Mouse (Mus musculus) c-Kit-positive CD71-positive TER-119-positive erythroid progenitor cells, embryonic 14.5 days (primary cell): ENCODE measurements around the gene Hormad2.

Experiments used
- DNase-seq: peaks from one replicate; pipeline ENCODE4 v3.0.0-alpha.2; 2013; ENCODE audit warnings: low spot score

Gene Hormad2

DNA sequence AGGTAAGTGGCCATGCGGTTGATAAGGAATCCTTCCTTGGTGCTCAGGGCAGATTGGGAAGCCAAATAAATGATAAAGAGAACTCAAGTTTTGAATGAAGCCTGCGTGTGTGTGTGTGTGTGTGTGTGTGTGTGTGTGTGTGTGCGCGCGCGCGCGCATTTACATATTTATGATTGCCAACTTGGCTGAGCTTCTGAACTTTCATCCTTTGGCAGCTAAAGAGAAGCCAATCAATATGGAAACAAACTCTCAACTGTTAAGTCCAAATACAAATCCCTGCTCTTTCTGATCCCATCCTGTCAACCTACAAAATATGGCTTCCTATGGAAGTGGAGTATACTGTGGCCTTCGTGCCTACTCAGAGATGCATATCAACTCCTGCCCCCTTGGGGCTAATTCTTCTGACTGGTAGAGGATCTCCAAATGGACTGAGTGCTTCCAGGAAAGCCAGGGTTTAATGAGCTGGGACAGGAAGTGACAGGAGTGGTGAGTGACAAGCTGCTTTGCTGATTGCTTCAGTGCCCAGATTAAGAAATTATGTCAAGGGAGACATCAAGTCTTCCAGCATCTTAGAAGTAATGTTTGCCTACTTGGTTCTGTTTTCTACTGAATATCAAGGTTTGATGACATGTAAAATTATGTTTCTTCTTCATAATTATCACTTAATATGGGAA lies 5.4 kb upstream of the Hormad2 start:
- DNase-seq: no peak

DNA sequence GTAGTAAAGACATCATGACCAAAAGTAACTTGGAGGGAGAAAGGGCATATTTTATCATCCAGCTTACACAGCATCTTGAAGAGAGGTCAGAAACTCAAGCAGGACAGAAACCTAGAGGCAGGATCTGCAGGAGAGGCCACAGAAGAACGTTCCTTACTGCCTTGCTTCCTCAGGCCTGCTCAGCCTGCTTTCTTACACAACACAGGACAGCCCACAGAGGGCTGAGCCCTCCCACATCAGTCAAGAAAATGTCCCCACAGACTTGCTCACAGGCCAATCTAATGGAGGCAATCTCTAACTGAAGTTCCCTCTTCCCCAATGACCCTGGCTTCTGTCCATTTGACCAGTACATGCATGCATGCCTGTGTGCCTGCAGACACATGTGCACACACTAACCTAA lies 1.4 kb upstream of the Hormad2 start:
- DNase-seq: no peak

DNA sequence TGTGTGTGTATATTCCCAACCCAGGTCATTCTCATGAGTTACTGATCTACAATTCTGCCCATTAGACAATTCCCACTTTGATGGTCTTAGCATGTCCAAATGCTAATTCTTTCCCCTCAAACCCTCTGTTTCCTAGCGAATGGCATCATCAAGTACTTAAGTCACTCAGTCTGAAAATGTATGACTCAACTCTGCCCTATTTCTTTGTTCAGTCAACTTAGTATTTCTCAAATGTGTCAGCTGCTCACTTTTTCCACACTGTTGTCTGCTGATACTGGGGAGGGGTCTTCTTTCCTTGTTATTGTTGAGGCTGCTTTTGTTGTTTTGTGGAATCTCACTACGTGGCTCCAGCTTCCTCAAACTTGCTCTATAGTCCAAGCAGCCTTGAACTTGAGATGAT lies 2.7 kb downstream of the Hormad2 start:
- no peak for DNase-seq

DNA sequence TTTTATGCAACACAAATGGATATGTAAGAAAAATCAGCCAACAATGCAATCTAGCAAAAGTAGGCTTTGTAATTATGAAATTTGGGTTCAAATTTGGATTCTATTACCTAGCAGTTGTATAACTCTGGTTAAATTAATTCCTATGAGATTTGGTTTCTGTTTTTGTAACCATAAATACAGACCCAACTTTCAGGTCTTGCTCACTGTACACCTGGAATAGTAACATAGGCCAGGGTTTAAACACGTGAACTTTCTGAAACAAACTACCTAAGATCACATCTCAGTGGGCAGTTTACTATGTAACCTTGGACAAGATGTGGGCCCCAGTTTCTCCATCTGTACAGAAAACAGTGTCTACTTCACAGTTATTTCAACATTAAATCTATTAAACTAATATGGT lies 3.6 kb downstream of the Hormad2 start:
- DNase-seq: no peak

- DNase-seq: no peak
Measured at GRCm38 (mm10) chr11:4436631-4437030, 4.3 kb downstream of the Hormad2 start.

DNA sequence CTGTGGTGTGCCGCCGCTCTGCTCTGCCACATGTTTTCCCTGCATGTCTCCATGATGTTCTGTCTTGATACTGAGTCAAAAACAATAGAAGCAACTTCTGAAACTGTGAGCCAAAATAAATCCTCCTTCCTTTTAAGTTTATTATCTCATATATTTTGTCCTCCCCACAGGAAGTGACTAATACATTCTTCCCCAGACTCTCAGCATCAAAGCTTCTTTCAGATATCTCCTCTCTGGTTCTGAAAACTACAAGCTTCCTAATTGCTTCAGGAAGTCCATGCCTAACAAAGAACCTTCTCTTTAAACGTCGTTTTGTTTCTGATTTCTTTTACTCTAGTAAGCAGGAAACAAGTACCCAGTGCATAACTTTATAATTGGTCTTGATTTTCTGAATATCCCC lies 6.4 kb downstream of the Hormad2 start:
- no peak for DNase-seq

GRCm38 (mm10) chr11:4423818-4424217 lies 17.1 kb downstream of the Hormad2 start:
- DNase-seq: no peak

- no peak for DNase-seq
Measured at GRCm38 (mm10) chr11:4422494-4423425, 18.1 kb downstream of the Hormad2 start.

DNA sequence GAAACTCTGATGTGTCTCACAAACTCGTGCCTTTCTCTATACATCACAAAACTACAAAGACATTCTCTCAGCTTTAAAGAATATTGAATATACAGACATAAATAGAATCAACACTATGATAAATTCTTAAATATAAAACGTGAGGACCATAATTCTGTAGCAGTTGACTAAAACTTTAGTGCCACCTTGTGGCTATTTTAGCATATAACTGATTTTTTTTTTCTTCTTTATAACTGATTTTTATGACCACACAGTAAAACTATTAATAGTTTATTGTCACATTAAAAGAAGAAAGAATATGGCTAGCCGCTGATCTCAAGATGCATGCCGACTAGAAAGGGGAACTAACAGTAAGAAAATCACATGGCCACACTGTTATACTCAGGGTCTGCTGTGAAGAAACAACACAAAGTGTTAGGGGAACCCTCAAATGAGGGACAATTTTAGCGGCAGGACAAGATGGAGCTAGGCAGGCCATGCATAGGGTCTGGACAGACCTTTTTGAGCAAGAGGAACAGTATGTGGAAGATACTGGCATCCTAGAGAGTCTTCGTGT lies 18.9 kb downstream of the Hormad2 start:
- peak; percentile 14 for DNase-seq

GRCm38 (mm10) chr11:4417986-4418385 lies 22.9 kb downstream of the Hormad2 start:
- no peak for DNase-seq

GRCm38 (mm10) chr11:4412294-4412693 lies 28.6 kb downstream of the Hormad2 start:
- DNase-seq: no peak

GRCm38 (mm10) chr11:4404277-4404676 lies 36.6 kb downstream of the Hormad2 start:
- no peak for DNase-seq

DNA sequence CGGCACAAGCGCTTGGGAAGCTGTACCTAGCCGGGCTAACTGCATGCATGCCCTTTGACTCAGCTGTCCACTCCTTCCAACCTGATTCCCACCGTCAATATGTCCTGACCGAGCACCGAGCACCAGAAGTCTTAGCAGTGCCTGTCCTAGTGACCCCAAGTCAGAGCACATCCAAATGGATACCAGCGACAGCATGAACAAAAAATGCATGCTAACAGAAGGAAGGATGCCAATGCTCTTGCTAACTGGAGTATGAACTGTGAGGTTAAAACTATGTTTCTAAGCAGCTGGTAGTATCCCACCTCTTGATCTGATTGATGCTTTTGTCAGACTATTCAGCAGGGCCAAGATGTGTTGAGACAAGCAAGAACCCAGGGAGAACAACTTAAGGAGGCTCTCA lies 37.5 kb downstream of the Hormad2 start:
- DNase-seq: no peak

DNA sequence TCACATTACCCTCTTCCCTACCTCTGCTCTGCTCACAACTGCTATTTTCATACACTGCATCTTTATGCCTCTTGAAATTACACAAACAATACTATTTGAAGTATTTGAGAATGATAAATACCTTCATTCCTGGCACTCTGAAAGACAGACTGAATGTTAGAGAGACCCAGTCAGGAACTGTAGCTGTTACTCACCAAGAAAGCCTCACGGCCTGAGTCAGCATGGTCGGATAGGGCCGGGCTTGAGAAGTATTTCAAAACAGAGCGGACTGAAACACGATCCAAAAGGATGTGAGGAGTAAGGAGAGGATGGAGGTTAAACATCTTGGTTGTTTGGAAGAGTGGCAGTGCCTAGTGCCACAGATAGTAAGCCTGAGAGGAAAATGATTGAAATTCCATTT lies 39.7 kb downstream of the Hormad2 start:
- DNase-seq: no peak

DNA sequence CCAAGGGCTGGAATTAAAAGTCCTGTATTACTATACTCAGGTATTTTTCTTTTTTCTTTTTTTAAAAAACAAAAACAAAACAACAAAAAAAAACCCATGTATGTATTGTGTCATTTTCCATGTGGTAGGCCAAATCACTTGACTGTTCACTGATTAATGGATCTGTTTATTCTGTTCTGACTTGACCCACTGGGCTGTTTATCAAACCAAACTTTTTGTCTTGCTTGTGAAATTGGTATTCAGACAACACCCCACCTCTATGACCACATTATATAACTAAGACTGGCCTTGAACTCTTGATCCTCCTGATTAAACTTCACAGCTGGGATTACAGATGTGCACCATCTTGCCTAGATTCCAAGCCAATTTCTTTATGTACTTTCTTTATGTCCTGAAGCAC lies 46.7 kb downstream of the Hormad2 start:
- no peak for DNase-seq

GRCm38 (mm10) chr11:4388018-4388417 lies 52.9 kb downstream of the Hormad2 start:
- no peak for DNase-seq

DNA sequence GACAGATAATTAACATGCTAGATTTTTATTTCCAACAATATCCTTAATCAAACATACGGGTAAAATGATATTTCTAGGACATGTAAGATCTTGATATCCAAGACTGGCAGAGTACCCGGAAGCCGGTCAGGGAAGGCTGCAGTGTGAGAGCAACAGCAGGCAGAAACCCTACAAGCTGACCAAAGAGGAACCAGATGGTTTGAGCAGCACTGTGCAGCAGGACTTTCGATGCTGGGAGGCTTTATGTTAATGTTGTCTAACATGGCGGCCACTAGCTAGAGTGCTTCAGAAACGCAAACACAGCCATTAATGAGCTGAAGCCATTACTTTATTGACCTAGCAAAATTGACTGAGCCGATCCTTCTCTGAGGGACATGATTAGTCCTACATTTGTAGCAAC lies 58.6 kb downstream of the Hormad2 start:
- DNase-seq: no peak

- DNase-seq: no peak
Measured at GRCm38 (mm10) chr11:4379857-4380256, 61.0 kb downstream of the Hormad2 start.

DNA sequence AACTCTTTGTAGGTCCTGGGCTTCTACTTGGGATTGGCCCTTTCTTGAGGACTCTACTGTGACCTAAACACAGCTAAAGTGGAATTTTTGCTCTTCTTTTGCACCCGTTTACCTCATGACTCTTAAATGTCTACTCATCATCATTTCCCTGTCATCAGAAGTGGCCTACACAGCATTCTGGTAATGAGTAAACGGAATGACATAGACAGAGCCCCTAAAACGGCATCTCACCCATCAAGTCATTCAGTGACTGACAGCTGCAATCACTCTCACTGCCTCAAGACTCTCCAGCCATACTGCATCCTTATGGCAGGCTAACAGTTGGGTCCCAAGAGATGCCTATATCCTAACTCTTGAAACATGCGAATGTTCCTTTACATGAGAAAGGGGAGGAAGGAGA lies 74.5 kb downstream of the Hormad2 start:
- DNase-seq: no peak

DNA sequence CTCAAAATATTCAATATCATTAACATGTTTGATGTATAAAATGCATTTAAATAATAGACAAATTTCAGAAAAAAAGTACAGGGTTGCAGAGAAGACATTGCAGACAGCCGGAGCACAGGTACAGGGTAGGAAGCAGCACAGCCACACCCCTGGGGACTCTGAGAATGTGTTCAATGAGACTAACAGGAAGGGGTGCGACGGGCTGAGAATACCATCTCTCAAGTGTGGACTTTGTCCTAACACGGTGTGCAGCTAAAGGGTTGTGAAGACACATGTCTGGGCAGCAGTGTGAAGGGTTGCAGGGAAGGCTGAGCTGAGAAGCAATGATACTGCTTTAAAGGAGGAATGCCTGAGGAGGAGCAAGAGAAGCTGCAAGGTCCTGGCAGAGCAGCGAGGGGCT lies 85.5 kb downstream of the Hormad2 start:
- no peak for DNase-seq

DNA sequence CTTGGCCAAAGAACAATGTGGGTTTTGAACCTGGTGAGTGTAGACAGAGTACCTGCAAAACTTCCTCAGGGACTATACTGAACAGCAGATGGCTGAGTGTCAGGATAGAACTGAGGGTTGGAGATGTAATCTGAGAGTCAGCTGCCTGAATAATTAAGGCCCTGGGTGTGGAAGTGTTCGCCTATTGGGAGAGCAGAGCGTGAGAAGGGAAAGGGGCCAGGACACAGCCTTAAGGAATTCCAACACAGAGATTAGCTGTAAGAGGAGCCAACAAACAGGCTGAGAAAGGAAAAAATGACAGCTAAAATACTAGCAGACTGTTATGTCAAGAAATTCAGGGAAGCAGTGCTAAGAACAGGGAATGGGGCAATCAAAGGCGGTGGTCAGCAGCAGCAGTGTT lies 88.3 kb downstream of the Hormad2 start:
- DNase-seq: no peak

DNA sequence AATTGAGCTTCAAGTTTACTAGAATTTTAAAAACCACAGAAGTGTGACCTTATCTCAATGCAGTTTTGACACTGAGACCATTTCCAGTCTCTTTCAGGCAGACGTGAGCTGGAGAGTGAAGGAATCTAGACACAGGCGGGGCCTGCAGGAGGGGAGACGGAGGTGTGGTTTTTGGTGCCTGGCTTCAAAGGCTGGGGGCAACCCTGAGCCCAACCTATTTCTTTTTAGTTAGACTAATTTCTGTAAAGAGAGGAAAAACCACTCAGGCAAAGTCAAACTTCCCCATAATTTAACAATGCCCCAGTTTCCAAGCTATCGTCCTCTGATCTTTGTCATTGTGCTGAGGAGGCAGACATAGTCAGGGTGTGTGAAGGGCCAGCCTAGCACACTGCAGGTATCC lies 97.0 kb downstream of the Hormad2 start:
- no peak for DNase-seq

DNA sequence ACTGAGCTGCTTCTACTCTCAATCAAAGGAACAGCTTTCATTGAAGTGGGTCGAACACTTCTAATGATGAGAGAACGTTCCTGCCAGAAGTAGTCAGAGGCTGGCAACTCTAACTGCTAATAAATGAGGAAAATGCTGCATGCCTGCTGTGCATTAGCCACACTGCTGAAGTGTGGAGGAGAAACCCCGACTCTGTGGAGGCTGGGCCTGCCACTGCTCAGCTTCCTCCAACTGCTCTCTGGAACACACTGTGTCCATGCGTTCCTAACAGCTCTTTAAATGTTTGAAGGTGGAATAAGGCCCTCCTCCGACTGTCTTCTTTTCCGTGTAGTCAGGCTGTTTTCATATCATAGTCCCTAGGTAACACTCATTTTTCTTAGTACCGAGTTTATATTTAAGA lies 98.9 kb downstream of the Hormad2 start:
- no peak for DNase-seq
